Mouse (Mus musculus) spleen, adult 10 weeks (tissue): ENCODE measurements around the gene Gm17728. TPM values are rescaled to one million over a fixed set of nuclear protein-coding genes. Genes with fewer than 3 reads are reported as not detected.

Source experiments
- polyA plus RNA-seq: library from polyadenylated mRNA; stranded (reverse); fragments of 350-450 nt; fragmentation: Illumina TruSeq; extraction: RNeasy Lipid Tissue Mini Kit (QIAGEN cat#74804); gene quantifications from one replicate; pipeline ENCODE4 v1.2.3, GENCODE M21; 2015; ENCODE audit warnings: low replicate concordance; ENCODE audit not compliant: insufficient read depth

The Gm17728 gene
- polyA plus RNA-seq, result not detected

DNA sequence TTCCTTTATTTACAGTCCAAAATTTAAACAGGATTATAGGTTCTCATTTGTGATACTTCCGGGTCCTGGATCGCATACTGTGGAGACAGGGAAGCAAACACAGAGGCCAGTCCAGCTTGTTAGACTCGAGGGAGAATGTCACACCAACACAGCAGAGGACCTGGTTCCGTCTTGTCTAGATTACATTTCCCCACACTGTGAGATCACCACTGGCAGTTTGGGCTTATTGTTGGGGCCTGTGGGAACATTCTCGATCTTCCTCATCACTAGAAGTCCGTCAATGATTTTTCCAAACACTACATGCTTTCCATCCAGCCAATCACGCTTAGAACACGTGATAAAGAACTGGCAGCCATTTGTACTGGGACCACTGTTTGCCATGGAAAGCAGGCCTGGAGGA lies at the start of gene Gm17728:
TSS of gene Gm17728 (plus strand) at position 301 of the 400 bp plus-strand sequence.

Other genes with a start within 250 kb of the Gm17728 start
- gene Pabpc6, start 247.7 kb downstream of the Gm17728 start, polyA plus RNA-seq, result not detected